Mouse (Mus musculus) liver, embryonic 16.5 days (tissue): Measurements from ENCODE around the gene Fxyd5. TPM values are rescaled to one million over a fixed set of nuclear protein-coding genes. Genes with fewer than 3 reads are reported as not detected.
A peak's percentile ranks its signal among the peaks of the same experiment; 100 is the strongest.

ENCODE experiments used
- ATAC-seq: fragments of 200-750 bp; cut with Nextera tagmentation; 2 replicates; pipeline ENCODE4 v1.8.0; 2017; ENCODE audit warnings: low read depth, mild to moderate bottlenecking, moderate number of reproducible peaks, moderate library complexity
- H3K27ac ChIP-seq: fragments of 300-500 bp; sonication (generic); 2 replicates; pipeline ENCODE4 v1.5.1; 2014; ENCODE audit warnings: mild to moderate bottlenecking, low read length
- H3K27me3 ChIP-seq: fragments of 300-500 bp; sonication (generic); 2 replicates; pipeline ENCODE4 v1.6.1; 2014; ENCODE audit warnings: low read depth, low read length, mixed read lengths; ENCODE audit not compliant: control insufficient read depth, insufficient read depth
- H3K36me3 ChIP-seq: fragments of 300-500 bp; sonication (generic); 2 replicates; pipeline ENCODE4 v1.6.1; 2014; ENCODE audit warnings: mild to moderate bottlenecking; ENCODE audit not compliant: control insufficient read depth, insufficient read depth
- H3K4me1 ChIP-seq: fragments of 300-500 bp; sonication (generic); 2 replicates; pipeline ENCODE4 v1.6.1; 2014; ENCODE audit warnings: low read depth, low read length, mixed read lengths; ENCODE audit not compliant: control insufficient read depth
- H3K4me2 ChIP-seq: fragments of 300-500 bp; sonication (generic); 2 replicates; pipeline ENCODE4 v1.6.1; 2014; ENCODE audit warnings: low read depth, low read length, mixed read lengths
- H3K4me3 ChIP-seq: fragments of 300-500 bp; sonication (generic); 2 replicates; pipeline ENCODE4 v1.5.1; 2014; ENCODE audit warnings: low read depth, mild to moderate bottlenecking, low read length
- H3K9ac ChIP-seq: fragments of 300-500 bp; sonication (generic); 2 replicates; pipeline ENCODE4 v1.6.1; 2014; ENCODE audit warnings: low read depth, low read length
- H3K9me3 ChIP-seq: fragments of 300-500 bp; sonication (generic); replicated peaks from 2 replicates; pipeline ENCODE4 v1.6.1; 2016; ENCODE audit warnings: low read length; ENCODE audit not compliant: control insufficient read depth
- WGBS: fragments of 180-500 bp; shearing (Covaris S2); extraction: QIAGEN DNeasy Blood & Tissue Kit; methylation state at CpG from one replicate; pipeline ENCODE4 v1.1.7; 2014; ENCODE audit not compliant: insufficient replicate concordance; 5-methylcytosine and 5-hydroxymethylcytosine counted together
- polyA plus RNA-seq: library from polyadenylated mRNA; unstranded; fragments of >200 nt; fragmentation: Nextera tagmentation; extraction: Ambion mirVana; gene quantifications from 2 replicates; pipeline ENCODE4 v1.2.1, GENCODE M21; 2015

Gene Fxyd5
- polyA plus RNA-seq, 1 experiment from 2014 or later = 22.4 TPM

- no peaks in the 10 kb centered on the region for H3K36me3 ChIP-seq
- H3K4me2 ChIP-seq = 0 out of 2 replicates have a peak overlapping the region, but pooled peaks have one; percentile 30
- H3K9ac ChIP-seq = no peak overlapping the region
- no peak overlapping the region for H3K27ac ChIP-seq
- no peaks in the 10 kb centered on the region for H3K4me1 ChIP-seq
- H3K27me3 ChIP-seq = peaks cover 10% of the 10 kb centered on the region
- H3K4me3 ChIP-seq = no peak overlapping the region
- 35% methylated on average over 12 of the region's 12 CpGs for WGBS
- ATAC-seq = no peak
- no peaks in the 10 kb centered on the region for H3K9me3 ChIP-seq
Measured at GRCm38 (mm10) chr7:31040281-31041022, 1.8 kb downstream of the Fxyd5 start.

DNA sequence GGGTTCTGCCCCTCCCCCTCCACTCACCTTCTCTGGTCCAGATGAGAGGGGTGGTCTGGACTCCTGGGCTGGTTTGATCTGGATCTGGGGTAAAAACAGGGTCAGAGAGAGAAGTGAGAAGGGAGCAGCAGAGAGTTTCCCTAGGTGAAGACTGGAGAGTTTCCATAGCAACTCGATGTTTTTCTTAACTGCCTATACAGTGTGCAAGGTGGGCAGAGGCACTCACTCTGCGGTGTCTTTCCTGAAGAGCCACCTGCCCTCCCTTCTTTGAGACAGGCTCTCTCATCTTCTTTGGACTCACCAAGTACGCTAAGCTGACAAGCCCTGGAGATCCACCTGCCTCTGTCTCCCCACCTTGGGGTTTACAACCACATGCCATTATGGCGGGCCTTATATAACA is 3.3 kb downstream of the Fxyd5 start:
- ATAC-seq = no peak
- Histone ChIP-seq H3K4me2 (no peak overlapping the region), H3K36me3 (no peaks in the 10 kb centered on the region), H3K4me3 (no peak overlapping the region), H3K27ac (no peak overlapping the region), H3K4me1 (peaks cover 3% of the 10 kb centered on the region; the same call in 1 of the 2 replicates), H3K27me3 (peaks cover 10% of the 10 kb centered on the region), H3K9me3 (no peaks in the 10 kb centered on the region), H3K9ac (no peak overlapping the region)
- WGBS = 73% methylated on average over 4 of the region's 4 CpGs

DNA sequence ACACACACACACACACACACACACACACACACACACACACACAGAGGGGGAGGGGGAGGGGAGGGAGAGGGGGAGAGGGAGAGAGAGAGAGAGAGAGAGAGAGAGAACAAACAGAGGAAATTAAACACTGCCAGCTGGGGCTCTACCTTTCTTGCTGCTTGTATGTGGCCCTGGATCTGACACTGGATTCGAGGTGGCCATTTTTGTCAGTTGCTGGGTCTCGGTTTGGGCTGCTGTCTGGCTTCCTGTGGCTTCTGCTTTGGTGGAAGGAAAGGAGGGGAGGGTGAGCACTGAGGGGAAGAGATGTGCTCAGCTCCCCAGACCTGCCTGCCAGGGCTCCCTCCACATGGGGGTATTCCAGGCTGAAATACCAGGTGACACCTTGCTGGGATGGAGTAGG is 4.6 kb downstream of the Fxyd5 start:
- no peak for ATAC-seq
- 14% methylated on average over 2 of the region's 2 CpGs for WGBS
- Histone ChIP-seq H3K36me3 (no peaks in the 10 kb centered on the region), H3K27me3 (peaks cover 10% of the 10 kb centered on the region), H3K9ac (no peak overlapping the region), H3K4me2 (no peak overlapping the region), H3K4me1 (peaks cover 4% of the 10 kb centered on the region; the same call in 1 of the 2 replicates), H3K9me3 (no peaks in the 10 kb centered on the region), H3K27ac (no peak overlapping the region), H3K4me3 (no peak overlapping the region)

GRCm38 (mm10) chr7:31036917-31037316 is 5.4 kb downstream of the Fxyd5 start:
- Histone ChIP-seq H3K27me3 (peaks cover 5% of the 10 kb centered on the region), H3K27ac (no peak overlapping the region), H3K4me2 (no peak overlapping the region), H3K4me3 (no peak overlapping the region), H3K9ac (no peak overlapping the region), H3K9me3 (no peaks in the 10 kb centered on the region), H3K4me1 (peaks cover 4% of the 10 kb centered on the region; the same call in 1 of the 2 replicates), H3K36me3 (no peaks in the 10 kb centered on the region)
- ATAC-seq = no peak
- 54% methylated on average over 7 of the region's 7 CpGs for WGBS

DNA sequence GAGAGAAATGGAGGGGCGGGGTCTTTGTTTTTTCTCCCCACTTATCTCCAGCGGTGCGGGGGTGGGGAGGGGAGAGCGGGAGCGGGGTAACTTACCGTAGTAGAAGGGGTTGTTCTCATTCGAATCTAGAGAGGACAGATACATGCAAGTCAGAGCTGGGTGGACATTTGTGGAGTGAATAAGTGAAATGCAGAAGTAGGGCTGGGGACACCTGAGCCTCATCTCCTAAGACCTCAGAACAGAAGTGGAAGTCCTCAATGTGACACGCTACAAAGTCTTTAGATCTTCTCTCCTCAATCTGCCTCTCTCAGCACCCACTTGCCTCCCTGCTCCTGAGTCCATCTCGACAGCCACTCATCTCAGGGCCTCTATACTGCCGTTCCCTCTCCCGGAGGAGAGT is 7.0 kb downstream of the Fxyd5 start:
- Histone ChIP-seq H3K27ac (no peak overlapping the region), H3K4me3 (no peak overlapping the region), H3K27me3 (no peaks in the 10 kb centered on the region), H3K36me3 (no peaks in the 10 kb centered on the region), H3K9me3 (no peaks in the 10 kb centered on the region), H3K4me1 (peaks cover 4% of the 10 kb centered on the region; the same call in 1 of the 2 replicates), H3K9ac (no peak overlapping the region), H3K4me2 (no peak overlapping the region)
- 66% methylated on average over 11 of the region's 11 CpGs for WGBS
- ATAC-seq = no peak

DNA sequence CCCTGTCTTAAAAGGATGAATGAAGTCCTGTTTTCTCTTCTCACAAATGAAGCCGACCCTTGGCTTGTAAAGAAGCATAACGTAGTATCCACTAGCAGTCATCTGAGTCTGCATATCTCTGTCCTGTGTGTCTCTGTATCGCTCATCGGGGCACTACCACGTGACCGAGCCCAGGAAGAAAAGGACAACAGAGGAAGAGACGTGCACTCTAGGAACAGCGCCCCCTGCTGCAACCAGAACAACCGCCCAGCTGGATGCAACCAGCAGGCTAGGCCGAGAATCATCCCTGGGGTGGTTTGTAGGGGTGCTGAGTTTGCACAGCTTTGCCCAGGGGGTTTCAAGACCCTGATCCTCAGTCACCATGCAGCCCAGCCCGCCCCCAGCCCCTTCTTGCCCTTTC is 7.5 kb downstream of the Fxyd5 start:
- 39% methylated on average over 11 of the region's 11 CpGs for WGBS
- Histone ChIP-seq H3K27me3 (no peaks in the 10 kb centered on the region), H3K36me3 (no peaks in the 10 kb centered on the region), H3K4me3 (no peak overlapping the region), H3K27ac (no peak overlapping the region), H3K9me3 (no peaks in the 10 kb centered on the region), H3K4me1 (peaks cover 4% of the 10 kb centered on the region; the same call in 1 of the 2 replicates), H3K9ac (no peak overlapping the region), H3K4me2 (no peak overlapping the region)
- ATAC-seq = no peak

GRCm38 (mm10) chr7:31033409-31034165 is 8.7 kb downstream of the Fxyd5 start:
- peak; percentile 41; the same call in 1 of the 2 replicates for ATAC-seq
- WGBS = 33% methylated on average over 9 of the region's 9 CpGs
- peak overlapping the region; percentile 50; the same call in 1 of the 2 replicates for H3K27ac ChIP-seq

DNA sequence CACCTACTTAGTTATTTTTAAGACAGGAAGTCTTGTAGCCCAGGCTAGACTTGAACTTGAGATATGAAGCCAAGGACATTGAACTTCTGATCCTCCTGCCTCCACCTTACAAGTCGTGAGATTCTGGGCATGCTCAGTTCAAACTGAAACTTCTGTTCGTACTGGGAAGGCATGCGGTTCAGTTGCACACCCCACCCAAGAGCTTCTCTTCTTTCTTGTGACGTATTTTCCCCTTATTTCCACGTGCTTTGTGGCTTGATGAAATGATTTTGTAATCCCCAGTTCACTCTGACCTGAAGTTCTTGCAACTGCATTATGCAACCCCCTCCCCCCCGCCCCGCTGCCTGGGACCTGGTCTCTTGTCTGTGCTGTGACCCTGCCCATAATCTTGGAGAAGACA is 10.6 kb downstream of the Fxyd5 start:
- WGBS = 35% methylated on average over 7 of the region's 7 CpGs
- Histone ChIP-seq H3K9ac (no peak overlapping the region; the same call in 1 of the 2 replicates), H3K4me2 (no peak overlapping the region), H3K4me1 (peaks cover 4% of the 10 kb centered on the region; the same call in 1 of the 2 replicates), H3K27ac (no peak overlapping the region), H3K4me3 (no peak overlapping the region), H3K27me3 (no peaks in the 10 kb centered on the region), H3K9me3 (no peaks in the 10 kb centered on the region), H3K36me3 (no peaks in the 10 kb centered on the region)
- ATAC-seq = 0 out of 2 replicates have a peak, but pooled peaks have one; percentile 19

More at GRCm38 (mm10) chr7:31033409-31034165, 8.7 kb downstream of the Fxyd5 start:
- Histone ChIP-seq H3K4me3 (no peak overlapping the region), H3K36me3 (no peaks in the 10 kb centered on the region), H3K4me1 (peaks cover 4% of the 10 kb centered on the region; the same call in 1 of the 2 replicates), H3K4me2 (no peak overlapping the region), H3K9ac (no peak overlapping the region), H3K27me3 (no peaks in the 10 kb centered on the region), H3K9me3 (no peaks in the 10 kb centered on the region)

DNA sequence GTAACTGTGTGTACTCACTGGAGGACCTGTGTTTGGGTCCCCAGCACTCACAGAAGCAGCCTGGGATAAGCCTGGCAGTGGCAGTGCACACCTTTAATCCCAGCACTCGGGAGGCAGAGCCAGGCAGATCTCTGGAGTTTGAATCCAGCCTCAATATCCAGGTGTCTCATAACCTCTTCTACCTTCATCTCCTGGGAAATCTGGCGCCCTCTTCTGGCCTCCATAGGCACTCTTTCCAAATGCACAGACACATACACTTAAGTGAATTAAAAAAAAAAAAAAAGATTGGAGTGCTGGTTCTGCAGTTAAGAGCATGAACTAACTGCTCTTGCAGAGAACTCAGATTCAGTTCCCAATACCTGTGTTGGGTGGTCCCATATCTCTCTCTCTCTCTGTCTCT is 11.6 kb downstream of the Fxyd5 start:
- Histone ChIP-seq H3K4me2 (no peak overlapping the region), H3K9ac (no peak overlapping the region), H3K27ac (no peak overlapping the region), H3K4me1 (peaks cover 4% of the 10 kb centered on the region; the same call in 1 of the 2 replicates), H3K4me3 (no peak overlapping the region), H3K9me3 (no peaks in the 10 kb centered on the region), H3K36me3 (no peaks in the 10 kb centered on the region), H3K27me3 (no peaks in the 10 kb centered on the region)
- ATAC-seq = no peak
- 64% methylated on average over 2 of the region's 2 CpGs for WGBS
